Mouse (Mus musculus) kidney, adult 8-10 months (tissue): ENCODE measurements around the gene Cd82.

Source experiments
- DNase-seq, 2 experiments: peaks; one replicate each; pipeline ENCODE4 v3.0.0; 2022

Gene Cd82

DNA sequence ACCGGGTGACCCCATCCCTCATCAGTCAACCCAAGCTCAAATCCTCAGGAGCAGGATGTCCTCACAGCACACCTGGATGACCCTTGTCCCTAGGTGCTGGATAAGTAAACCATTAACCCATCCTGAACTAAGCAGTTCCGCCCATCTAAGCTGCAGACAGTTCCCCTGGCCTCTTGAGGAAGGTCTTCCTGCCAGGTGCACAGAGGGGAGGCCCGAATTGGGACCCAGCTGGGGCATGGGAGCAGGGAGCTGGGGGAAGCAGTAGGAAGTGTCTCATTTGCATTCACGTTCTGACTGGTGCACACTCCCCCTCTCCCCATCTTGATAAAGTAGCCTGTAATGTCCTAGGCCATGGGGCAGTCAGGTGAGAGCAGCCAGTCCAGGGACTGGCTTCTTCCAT, 50.8 kb downstream of the Cd82 start:
- DNase-seq = no peak

DNA sequence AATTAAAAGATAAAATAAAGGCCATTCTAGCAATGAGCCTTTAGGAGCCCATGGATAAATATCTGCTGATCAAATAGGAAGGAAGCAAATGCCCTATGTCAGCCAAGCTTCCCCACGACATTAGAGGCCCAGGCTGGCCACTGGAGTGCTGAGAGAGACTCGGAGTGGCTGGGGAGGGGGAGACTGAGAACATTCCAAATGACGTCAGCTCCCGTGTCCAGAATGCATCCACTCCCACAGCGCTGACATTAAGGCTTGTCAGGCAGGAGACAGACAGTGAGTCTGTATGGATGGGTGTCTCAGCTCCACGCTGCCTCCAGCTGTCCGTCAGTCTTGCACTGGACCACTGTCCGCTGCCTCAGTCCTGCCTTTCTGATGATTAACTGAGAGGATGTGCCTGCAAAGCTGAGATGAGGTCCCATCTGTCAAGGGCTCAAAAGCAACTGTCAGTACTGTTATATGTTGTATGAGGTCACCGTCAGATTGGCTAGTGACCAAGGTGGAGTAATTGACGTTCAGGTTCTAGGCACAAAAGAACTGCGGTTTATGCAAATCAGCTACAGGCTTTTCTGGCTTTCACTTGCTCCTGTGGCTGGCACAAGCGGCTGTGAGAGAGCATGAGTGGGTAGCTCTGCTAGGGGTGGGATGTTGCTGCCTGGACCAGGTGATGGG, 51.9 kb downstream of the Cd82 start:
- no peak for DNase-seq

DNA sequence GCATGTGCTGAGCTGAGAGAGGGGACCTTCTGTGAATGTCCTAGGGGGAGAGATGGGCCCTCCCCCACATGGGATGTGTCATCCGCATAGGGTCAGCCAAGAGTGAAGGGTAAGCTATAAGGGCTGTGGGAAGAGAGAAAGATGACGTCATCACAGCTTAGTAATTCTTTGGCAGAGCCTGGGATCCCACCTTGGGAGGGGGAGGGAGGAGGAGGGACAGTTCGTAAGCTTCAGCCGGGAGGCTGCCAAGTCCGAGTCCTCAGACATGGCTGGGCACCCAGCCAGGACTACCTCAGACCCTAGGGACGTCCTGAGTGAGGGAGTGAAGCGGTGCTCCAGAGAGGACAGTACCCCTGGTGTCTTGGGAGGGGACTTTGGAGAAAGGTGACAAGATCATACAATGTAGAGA, 57.9 kb downstream of the Cd82 start:
- DNase-seq = no peak

- no peak for DNase-seq
Measured at GRCm38 (mm10) chr2:93404169-93404568, 58.8 kb downstream of the Cd82 start.

DNA sequence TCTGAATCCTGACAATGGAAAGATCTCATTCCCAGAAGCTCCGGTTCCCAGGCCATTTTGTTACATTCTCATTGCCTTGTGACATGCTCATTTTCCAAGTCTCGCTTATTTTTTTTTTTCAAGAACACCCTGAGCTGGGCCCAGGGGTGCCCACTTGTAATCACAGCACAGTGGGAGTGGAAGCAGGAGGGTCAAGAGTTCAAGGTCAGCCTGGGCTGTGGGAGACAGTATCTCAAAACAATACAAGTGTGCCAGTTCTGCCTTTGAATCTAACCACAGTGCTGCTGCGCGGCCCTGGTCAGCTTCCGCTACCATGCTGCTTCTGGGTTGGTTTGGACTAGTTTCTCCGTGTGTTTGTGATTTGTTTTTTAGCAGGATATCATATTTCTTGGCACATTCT, 59.7 kb downstream of the Cd82 start:
- DNase-seq = no peak

GRCm38 (mm10) chr2:93391198-93391597, 71.7 kb downstream of the Cd82 start:
- no peak for DNase-seq

- DNase-seq = no peak
Measured at GRCm38 (mm10) chr2:93390170-93390926, 72.6 kb downstream of the Cd82 start.

GRCm38 (mm10) chr2:93386958-93387357, 76.0 kb downstream of the Cd82 start:
- DNase-seq = no peak

DNA sequence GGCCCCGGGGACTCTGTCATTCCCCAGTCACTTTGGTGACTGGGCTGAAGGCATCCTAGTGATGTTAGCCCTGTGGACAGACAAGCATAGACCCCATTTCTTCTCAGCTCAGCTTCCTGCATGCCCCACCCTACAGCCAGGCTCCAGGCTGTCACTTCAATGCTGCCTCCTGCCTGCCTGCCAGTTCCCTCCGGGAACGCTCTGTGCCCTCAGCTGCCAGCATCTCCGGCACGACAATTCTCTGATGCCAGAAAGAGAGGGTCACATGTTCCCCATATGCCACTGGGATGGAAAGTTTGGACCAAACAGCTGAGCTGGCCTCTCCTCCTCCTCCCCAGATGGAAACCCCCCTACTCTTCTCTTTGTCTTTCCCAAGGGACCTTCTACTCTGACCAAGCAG, 79.1 kb downstream of the Cd82 start:
- DNase-seq = no peak

DNA sequence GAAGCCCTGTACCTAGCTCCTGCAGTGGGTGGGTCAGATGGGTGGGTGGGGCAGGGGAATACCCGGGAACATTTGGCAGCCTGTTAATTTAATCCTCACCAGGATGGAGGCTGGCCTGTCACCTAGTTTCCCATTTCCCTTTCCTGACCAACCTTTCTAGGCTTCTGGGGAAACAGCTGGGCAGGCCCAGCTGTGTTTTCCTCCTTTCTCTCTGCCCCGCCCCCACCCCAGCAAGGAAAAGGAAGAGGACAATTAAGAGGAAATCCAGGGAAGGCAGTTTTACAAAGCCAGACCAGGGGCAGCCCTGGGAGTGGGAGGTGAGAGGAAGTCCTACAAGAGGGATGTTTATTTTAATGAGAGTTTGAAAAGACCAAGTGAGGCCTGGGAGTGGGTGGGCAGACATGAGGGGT, 82.3 kb downstream of the Cd82 start:
- peak in 1 of 2 experiments; percentile 8 for DNase-seq

- DNase-seq = no peak
Measured at GRCm38 (mm10) chr2:93377797-93378196, 85.1 kb downstream of the Cd82 start.

- no peak for DNase-seq
Measured at GRCm38 (mm10) chr2:93377157-93377556, 85.8 kb downstream of the Cd82 start.

DNA sequence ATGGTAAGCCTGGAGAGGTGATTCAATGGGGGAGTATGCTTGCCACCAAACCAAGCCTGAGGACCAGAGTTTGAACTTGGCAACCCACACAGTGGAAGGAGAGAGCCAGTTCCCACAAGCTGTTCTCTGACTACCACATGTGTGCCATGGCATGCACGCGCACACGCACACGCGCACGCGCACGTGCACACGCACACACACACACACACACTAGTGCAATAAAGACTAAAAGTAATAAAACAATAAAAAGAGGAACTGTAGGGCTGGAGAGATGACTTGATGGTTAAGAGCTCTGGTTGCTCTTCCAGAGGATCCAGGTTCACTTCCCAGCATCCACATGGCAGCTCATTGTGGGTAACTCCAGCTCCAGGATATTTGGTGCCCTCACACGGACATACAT, 90.1 kb downstream of the Cd82 start:
- no peak for DNase-seq

GRCm38 (mm10) chr2:93372097-93372571, 90.8 kb downstream of the Cd82 start:
- no peak for DNase-seq
